Mouse (Mus musculus): ENCODE results near the gene Cyp3a13.
"Not testable (repeated sequence)": the region's sequence is repeated elsewhere in the genome, so short reads cannot be mapped to it uniquely, and the experiment has no call there.

Gene Cyp3a13

GRCm38 (mm10) chr5:137921532-137921931, at the start of gene Cyp3a13:
Gene Cyp3a13, minus strand, starts transcription at chr5:137921619.
- no peak for DNase-seq (ENCODE audit: low spot score)

- no peak for DNase-seq (ENCODE audit: low spot score)
Measured at GRCm38 (mm10) chr5:137966492-137966891, 45.1 kb upstream of the Cyp3a13 start.

GRCm38 (mm10) chr5:137962945-137963344, 41.5 kb upstream of the Cyp3a13 start, which contains the start of gene Gjc3:
Gene Gjc3, minus strand, starts transcription at chr5:137963098.
- DNase-seq (ENCODE audit: low spot score), result no peak

DNA sequence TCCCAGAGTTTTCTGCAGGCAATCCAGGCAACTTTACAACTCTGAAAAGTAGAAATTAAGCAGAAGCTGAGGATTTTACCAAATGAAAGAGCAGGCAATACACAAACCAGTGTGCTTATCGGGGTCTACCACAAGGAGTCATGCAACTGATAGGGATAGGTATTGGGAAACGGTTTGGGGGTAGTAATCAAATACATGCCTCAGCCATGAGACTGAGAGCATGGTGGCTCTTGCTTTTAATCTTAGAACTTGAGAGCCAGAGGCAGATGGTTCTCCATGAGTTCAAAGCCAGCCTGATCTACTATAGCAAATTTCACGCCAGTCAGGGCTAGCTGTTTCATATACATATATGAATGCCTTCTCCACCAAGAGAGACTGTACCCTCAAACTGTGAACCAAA, 35.0 kb upstream of the Cyp3a13 start:
- DNase-seq (ENCODE audit: low spot score), result no peak

DNA sequence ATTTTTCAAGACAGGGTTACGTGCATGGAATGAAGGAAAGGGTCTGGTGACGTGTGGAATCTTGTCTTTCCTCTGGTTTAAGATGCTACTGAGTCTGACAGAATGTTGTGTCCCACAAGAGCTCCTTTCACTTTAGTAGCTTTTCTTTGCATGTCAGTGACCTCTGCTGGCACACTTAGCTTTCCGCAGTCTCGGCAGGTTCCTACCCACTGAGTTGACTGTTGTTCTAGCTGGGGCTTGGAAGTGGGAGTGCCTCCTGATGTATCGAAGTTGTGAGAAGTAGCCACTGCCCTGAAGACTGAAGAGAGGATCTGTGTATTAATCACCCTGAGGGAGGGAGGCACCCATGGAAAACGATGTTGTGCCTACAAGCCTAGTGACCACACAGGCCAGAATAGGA, 29.8 kb upstream of the Cyp3a13 start:
- no peak for DNase-seq (ENCODE audit: low spot score)

DNA sequence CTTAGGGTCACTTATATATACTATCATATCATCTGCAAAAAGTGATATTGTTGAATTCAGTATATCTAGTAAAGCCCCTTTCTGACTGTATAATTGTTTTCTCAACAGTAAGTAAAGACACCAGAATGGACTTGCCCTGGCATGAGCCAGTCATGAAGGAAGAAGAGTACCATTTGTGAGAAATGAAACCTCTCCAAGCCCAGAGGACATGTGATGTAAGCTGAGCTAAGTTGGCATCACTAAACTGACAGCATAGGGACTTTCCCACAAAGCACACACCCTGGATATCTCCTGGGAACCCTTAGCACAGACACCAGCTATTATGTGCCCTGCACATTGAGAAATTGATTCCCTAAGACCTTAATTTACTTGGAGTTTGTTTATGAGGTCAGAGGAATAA, 25.9 kb upstream of the Cyp3a13 start:
- no peak for DNase-seq (ENCODE audit: low spot score)

DNA sequence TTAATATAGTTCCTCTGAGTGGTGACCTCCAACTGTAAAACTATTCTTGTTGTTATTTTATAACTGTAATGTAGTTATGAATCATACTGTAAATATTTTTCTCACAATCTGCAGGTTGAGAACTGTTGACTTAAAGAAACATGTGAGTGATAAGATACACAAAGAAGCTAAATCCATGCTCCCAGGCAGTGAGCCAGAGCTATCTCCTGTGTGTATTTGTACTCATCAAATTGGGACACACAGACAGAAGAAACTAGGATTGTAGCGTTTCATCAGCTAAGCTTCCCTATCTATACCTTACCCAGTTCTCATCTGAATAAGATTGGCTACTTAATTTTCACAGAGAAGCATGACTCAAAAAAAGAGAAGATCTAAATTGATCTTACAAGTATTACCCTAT, 21.7 kb upstream of the Cyp3a13 start:
- no peak for DNase-seq (ENCODE audit: low spot score)

- DNase-seq (ENCODE audit: low spot score), result no peak
Measured at GRCm38 (mm10) chr5:137940948-137941347, 19.5 kb upstream of the Cyp3a13 start.

- DNase-seq (ENCODE audit: low spot score), result no peak
Measured at GRCm38 (mm10) chr5:137937238-137937637, 15.8 kb upstream of the Cyp3a13 start.

- no peak for DNase-seq (ENCODE audit: low spot score)
Measured at GRCm38 (mm10) chr5:137936486-137936885, 15.1 kb upstream of the Cyp3a13 start.

DNA sequence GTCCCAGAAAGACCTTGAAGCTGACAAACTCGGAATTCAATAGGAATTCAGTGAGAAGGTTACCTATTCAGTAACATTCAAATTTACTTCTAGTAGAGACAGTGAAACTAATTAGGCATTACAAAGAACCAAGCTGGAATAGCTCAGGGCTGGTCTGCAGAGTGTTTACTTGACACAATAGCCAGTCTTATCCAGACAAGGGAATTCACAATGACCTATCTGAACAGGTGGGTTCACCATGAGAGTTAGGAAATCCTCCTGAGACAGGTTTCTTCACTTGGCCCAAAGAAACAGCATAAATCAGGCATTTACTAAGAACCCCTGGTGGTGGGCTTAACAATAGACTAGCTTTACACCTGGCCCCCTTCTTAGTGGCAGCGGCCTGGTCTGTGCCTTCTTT, 12.5 kb upstream of the Cyp3a13 start:
- not testable (repeated sequence) for DNase-seq (ENCODE audit: low spot score)

DNA sequence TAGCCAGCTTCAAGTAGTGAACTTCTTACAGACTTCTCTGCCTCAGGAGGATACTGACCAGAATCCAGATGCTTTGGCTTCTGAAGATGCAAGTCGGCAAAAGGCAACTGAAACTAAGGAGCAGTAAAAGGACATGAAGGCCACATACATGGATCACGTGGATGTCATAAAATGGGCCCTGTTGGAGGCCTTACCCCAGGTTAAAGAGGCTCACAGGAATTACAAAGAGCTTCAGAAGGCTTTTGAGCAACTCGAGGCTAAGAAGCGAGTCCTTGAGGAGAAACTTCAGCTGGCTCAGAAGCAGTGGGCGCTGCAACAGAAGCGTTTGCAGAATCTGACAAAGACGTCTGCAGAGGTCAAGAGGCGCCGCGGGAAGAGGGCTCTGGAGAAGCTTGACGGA, 7.0 kb upstream of the Cyp3a13 start:
- no peak for DNase-seq (ENCODE audit: low spot score)

GRCm38 (mm10) chr5:137922171-137922570, 752 bp upstream of the Cyp3a13 start:
- DNase-seq (ENCODE audit: low spot score), result no peak

GRCm38 (mm10) chr5:137915550-137915949, 5.9 kb downstream of the Cyp3a13 start:
- DNase-seq (ENCODE audit: low spot score), result no peak

DNA sequence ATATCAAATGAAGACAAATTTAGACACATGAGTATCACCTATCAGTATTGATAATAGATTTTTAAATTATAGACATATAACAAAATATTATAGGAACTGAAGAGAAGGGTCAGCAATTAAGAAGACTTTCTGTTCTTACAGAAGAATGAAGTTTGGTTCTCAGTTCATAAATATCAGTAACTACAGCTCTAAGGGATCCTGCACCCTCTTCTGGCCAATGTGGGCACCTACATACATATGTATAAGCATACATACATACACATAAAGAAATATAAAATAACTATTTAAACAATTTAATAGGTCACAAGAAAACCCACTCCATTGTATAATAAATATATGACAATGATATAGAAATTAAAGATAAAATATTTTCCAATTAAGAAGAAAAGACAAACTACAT, 6.9 kb downstream of the Cyp3a13 start:
- no peak for DNase-seq (ENCODE audit: low spot score)

GRCm38 (mm10) chr5:137909564-137910262, 11.7 kb downstream of the Cyp3a13 start:
- DNase-seq (ENCODE audit: low spot score), result no peak

- no peak for DNase-seq (ENCODE audit: low spot score)
Measured at GRCm38 (mm10) chr5:137897812-137898211, 23.6 kb downstream of the Cyp3a13 start.

- no peak for DNase-seq (ENCODE audit: low spot score)
Measured at GRCm38 (mm10) chr5:137892954-137893353, 28.5 kb downstream of the Cyp3a13 start.

- DNase-seq (ENCODE audit: low spot score), result no peak
Measured at GRCm38 (mm10) chr5:137887666-137888065, 33.8 kb downstream of the Cyp3a13 start.

DNA sequence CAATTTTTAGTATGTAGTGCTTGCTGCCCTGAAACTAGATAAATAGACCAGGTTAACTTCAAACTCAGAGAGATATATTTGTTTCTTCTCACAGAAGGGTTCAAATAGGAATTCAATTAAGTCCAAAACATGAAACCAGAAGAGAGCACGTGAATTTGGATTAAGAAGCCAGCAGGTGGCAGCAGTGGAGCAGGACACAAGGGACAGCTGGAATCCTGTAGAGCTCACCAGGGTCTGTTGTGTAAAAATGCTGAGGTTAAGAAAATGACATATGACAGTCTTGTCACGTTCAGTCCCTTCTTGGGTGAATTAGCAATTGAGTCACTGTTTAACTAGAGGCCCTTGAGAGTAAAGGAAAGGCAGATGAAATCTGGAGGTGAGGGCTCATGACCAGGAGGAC, 35.5 kb downstream of the Cyp3a13 start:
- no peak for DNase-seq (ENCODE audit: low spot score)

DNA sequence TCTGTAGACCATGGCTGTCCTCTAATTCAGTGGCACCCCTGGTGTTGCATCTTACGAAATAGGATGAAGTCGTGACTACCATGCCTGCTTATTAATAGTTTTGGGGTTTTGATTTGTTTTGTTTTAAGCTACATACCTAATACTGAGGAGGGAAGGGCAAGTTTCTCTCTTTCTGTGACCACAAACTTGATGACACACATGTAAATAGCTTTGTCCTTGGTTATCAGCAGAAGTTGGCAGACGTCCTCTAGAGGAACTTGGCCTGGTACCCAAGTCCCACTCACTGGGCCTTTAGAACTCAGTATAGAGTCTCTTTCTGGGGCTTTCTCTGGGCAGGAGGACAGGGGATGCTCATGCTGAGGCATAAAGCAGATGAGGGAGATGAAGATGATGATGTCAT, 38.1 kb downstream of the Cyp3a13 start:
- no peak for DNase-seq (ENCODE audit: low spot score)

DNA sequence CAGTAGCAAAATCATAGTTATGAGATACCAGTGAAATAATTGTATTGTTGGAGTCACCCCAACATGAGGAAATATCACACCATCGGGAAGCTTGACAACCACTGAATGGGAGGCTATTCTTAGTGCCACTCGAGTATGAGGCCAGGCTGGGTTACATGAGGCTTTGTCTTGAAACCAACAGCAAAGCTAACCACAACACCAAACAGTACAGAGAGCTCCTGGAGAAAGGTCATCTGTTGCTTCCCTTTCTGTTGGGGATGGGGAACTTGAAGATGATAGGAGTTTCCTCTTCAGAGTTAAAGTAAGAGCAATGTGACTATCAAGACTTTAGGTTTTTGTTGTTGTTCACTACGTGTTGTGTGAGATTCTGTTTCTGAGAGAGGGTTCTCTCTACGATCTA, 38.5 kb downstream of the Cyp3a13 start:
- DNase-seq (ENCODE audit: low spot score), result no peak

DNA sequence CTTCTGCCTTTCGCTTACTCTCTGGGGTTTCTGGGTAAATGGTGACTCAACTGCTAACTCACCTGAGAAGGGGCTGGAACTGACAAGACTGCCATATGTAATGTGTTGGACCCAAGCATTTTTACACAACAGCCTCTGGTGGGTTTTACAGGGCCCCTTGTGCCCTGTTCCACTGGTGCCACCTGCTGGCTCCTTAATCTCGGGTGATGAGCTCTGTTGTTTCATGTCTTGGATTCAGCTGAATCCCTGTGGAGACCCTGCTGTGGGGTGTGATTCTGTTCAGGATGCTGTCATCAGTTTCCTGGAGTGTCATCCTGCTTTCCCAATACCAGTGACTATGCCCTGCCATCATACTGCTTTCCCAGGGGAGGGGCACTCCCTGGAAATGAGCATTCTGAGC, 43.6 kb downstream of the Cyp3a13 start:
- no peak for DNase-seq (ENCODE audit: low spot score)

- no peak for DNase-seq (ENCODE audit: low spot score)
Measured at GRCm38 (mm10) chr5:137875054-137875453, 46.4 kb downstream of the Cyp3a13 start.

DNA sequence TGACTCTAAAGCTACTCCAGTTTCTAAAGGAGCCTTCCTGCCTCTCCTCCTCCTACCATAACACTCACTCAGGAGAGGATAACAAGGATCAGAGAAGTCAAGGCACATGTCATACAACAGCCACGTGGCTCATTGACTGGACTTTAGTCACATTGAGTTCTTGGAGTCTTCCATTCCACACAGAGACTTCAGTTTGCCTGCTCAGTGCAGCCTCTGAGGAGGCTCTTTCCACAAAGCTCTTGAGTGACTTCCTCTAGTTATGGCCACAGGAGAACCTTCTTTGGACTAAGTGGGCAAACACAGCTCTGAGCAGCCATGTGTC, 49.1 kb downstream of the Cyp3a13 start:
- DNase-seq (ENCODE audit: low spot score), result not testable (repeated sequence)
